Mouse (Mus musculus) E14TG2a.4 (cell line): Measurements from ENCODE around the gene Sik1.

Source experiments
- CTCF ChIP-seq: conservative IDR thresholded peaks from 2 replicates; pipeline ENCODE4 v1.5.1; 2014; ENCODE audit warnings: low read length
- NANOG ChIP-seq: IDR thresholded peaks from 2 replicates; pipeline ENCODE4 v1.6.1; 2014; ENCODE audit warnings: borderline replicate concordance, low read length, mixed read lengths

DNA sequence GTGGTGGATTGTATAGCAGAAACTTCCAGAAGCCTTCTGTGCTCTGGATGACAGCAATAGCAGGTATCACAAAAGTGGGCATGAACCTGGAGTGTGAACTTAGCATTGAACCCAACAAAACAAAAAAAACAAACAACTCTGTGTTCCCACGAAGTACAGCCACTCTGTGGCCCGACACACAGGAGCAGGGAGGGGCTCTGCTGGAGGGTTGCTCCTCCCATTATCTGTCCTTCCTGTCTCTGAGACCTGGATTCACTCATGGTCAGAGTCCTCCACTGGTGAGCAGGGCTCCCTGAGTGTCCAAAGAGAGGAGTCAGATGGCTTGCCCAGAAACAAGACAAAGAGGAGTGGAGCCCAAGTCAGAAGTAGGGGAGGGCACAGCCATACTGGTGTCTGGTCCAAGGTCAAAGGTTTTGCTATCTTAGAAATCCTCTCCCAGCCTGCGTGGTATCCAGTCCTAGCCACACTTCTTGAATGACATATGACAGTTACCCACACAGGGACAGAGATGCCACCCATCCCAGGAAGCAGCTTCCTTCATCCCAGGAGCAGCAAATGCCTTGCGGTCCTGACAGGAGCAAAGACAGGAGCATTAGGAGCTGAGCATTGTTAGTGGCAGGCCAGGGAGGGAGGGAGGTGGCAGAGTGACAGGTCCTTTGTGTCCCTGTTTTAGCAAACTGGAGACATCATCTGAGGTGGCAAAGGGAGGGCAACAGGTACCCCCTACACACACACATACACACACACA lies 35.3 kb downstream of the Sik1 start:
- no peak for TF ChIP-seq CTCF
- no peak for TF ChIP-seq NANOG
